Mouse (Mus musculus): ENCODE results near the gene Dock9. TPM values are rescaled to one million over a fixed set of nuclear protein-coding genes. Genes with fewer than 3 reads are reported as not detected.
"Not testable (repeated sequence)": the region's sequence is repeated elsewhere in the genome, so short reads cannot be mapped to it uniquely, and the experiment has no call there.

Dock9 gene
- polyA plus RNA-seq, 1 experiment = 2.7 TPM

GRCm38 (mm10) chr14:121634093-121634735 is 163.4 kb downstream of the Dock9 start:
- Histone ChIP-seq H3K4me3 (ENCODE audit: insufficient read depth, poor library complexity, severe bottlenecking) (no peak overlapping the region), H3ac (ENCODE audit: control insufficient read depth, insufficient read length, low read depth) (no peak overlapping the region), H3K79me3 (ENCODE audit: low read depth) (no peaks in the 10 kb centered on the region), H3K79me2 (ENCODE audit: control insufficient read depth, insufficient read depth) (no peaks in the 10 kb centered on the region), H3K36me3 (ENCODE audit: control insufficient read depth, insufficient read depth) (peaks cover 5% of the 10 kb centered on the region), H3K27me3 (ENCODE audit: control insufficient read depth, insufficient read depth, insufficient read length) (no peaks in the 10 kb centered on the region)
- TF ChIP-seq CTCF (IDR thresholded peaks at IDR 0.05; ENCODE audit: control insufficient read depth, insufficient read depth, insufficient read length) = no peak
- TF ChIP-seq MYOG (IDR thresholded peaks at IDR 0.05; ENCODE audit: control insufficient read depth, extremely low read depth, insufficient read length) = no peak
- no peak for TF ChIP-seq USF1 (IDR thresholded peaks at IDR 0.05; ENCODE audit: low read depth)
- TF ChIP-seq MYOD1 (IDR thresholded peaks at IDR 0.05; ENCODE audit: control insufficient read depth, insufficient read length, low read depth) = no peak
- TF ChIP-seq MAX (IDR thresholded peaks at IDR 0.05) = no peak
- TF ChIP-seq FOSL1 (IDR thresholded peaks at IDR 0.05; ENCODE audit: insufficient read depth, low read length, poor library complexity, severe bottlenecking) = no peak
- no peak for TF ChIP-seq CEBPB (IDR thresholded peaks at IDR 0.05; ENCODE audit: low read depth)

- Histone ChIP-seq H3K79me2 (ENCODE audit: control insufficient read depth, insufficient read depth) (no peaks in the 10 kb centered on the region), H3K27me3 (ENCODE audit: control insufficient read depth, insufficient read depth, insufficient read length) (no peaks in the 10 kb centered on the region), H3K36me3 (ENCODE audit: control insufficient read depth, insufficient read depth) (no peaks in the 10 kb centered on the region), H3ac (ENCODE audit: control insufficient read depth, insufficient read length, low read depth) (no peak overlapping the region), H3K79me3 (ENCODE audit: low read depth) (no peaks in the 10 kb centered on the region), H3K4me3 (ENCODE audit: insufficient read depth, poor library complexity, severe bottlenecking) (no peak overlapping the region)
- TF ChIP-seq USF1 (IDR thresholded peaks at IDR 0.05; ENCODE audit: low read depth) = no peak
- no peak for TF ChIP-seq FOSL1 (IDR thresholded peaks at IDR 0.05; ENCODE audit: insufficient read depth, low read length, poor library complexity, severe bottlenecking)
These were observed 165.7 kb downstream of the Dock9 start for GRCm38 (mm10) chr14:121631934-121632333.

GRCm38 (mm10) chr14:121626741-121627140 is 170.9 kb downstream of the Dock9 start:
- Histone ChIP-seq H3K27me3 (ENCODE audit: control insufficient read depth, insufficient read depth, insufficient read length) (no peaks in the 10 kb centered on the region), H3K36me3 (ENCODE audit: control insufficient read depth, insufficient read depth) (no peaks in the 10 kb centered on the region), H3K79me2 (ENCODE audit: control insufficient read depth, insufficient read depth) (no peaks in the 10 kb centered on the region), H3K79me3 (ENCODE audit: low read depth) (no peaks in the 10 kb centered on the region), H3K4me3 (ENCODE audit: insufficient read depth, poor library complexity, severe bottlenecking) (no peak overlapping the region), H3ac (ENCODE audit: control insufficient read depth, insufficient read length, low read depth) (no peak overlapping the region)
- no peak for TF ChIP-seq MYOD1 (IDR thresholded peaks at IDR 0.05; ENCODE audit: control insufficient read depth, insufficient read length, low read depth)
- no peak for TF ChIP-seq CTCF (IDR thresholded peaks at IDR 0.05; ENCODE audit: control insufficient read depth, insufficient read depth, insufficient read length)
- no peak for TF ChIP-seq MAX (IDR thresholded peaks at IDR 0.05)
- TF ChIP-seq USF1 (IDR thresholded peaks at IDR 0.05; ENCODE audit: low read depth) = no peak
- TF ChIP-seq MYOG (IDR thresholded peaks at IDR 0.05; ENCODE audit: control insufficient read depth, extremely low read depth, insufficient read length) = no peak

- H3ac ChIP-seq (ENCODE audit: control insufficient read depth, insufficient read length, low read depth); H3K79me3 ChIP-seq (ENCODE audit: low read depth); H3K79me2 ChIP-seq (ENCODE audit: control insufficient read depth, insufficient read depth); H3K27me3 ChIP-seq (ENCODE audit: control insufficient read depth, insufficient read depth, insufficient read length); H3K36me3 ChIP-seq (ENCODE audit: control insufficient read depth, insufficient read depth); H3K4me3 ChIP-seq (ENCODE audit: insufficient read depth, poor library complexity, severe bottlenecking): not testable (repeated sequence)
These were observed 173.6 kb downstream of the Dock9 start for GRCm38 (mm10) chr14:121623996-121624542.

GRCm38 (mm10) chr14:121621806-121622205 is 175.8 kb downstream of the Dock9 start:
- Histone ChIP-seq H3K36me3 (ENCODE audit: control insufficient read depth, insufficient read depth) (no peaks in the 10 kb centered on the region), H3K79me2 (ENCODE audit: control insufficient read depth, insufficient read depth) (no peaks in the 10 kb centered on the region), H3K27me3 (ENCODE audit: control insufficient read depth, insufficient read depth, insufficient read length) (no peaks in the 10 kb centered on the region), H3ac (ENCODE audit: control insufficient read depth, insufficient read length, low read depth) (no peak overlapping the region), H3K79me3 (ENCODE audit: low read depth) (no peaks in the 10 kb centered on the region), H3K4me3 (ENCODE audit: insufficient read depth, poor library complexity, severe bottlenecking) (no peak overlapping the region)
- TF ChIP-seq MYOD1 (IDR thresholded peaks at IDR 0.05; ENCODE audit: control insufficient read depth, insufficient read length, low read depth) (no peak), MAX (IDR thresholded peaks at IDR 0.05) (no peak), USF1 (IDR thresholded peaks at IDR 0.05; ENCODE audit: low read depth) (no peak), FOSL1 (IDR thresholded peaks at IDR 0.05; ENCODE audit: insufficient read depth, low read length, poor library complexity, severe bottlenecking) (no peak), MYOG (IDR thresholded peaks at IDR 0.05; ENCODE audit: control insufficient read depth, extremely low read depth, insufficient read length) (no peak), CTCF (IDR thresholded peaks at IDR 0.05; ENCODE audit: control insufficient read depth, insufficient read depth, insufficient read length) (no peak), CEBPB (IDR thresholded peaks at IDR 0.05; ENCODE audit: low read depth) (no peak)

GRCm38 (mm10) chr14:121620567-121620966 is 177.1 kb downstream of the Dock9 start:
- no peaks in the 10 kb centered on the region for H3K79me3 ChIP-seq (ENCODE audit: low read depth)
- no peak for TF ChIP-seq MYOD1 (IDR thresholded peaks at IDR 0.05; ENCODE audit: control insufficient read depth, insufficient read length, low read depth)
- no peak for TF ChIP-seq FOSL1 (IDR thresholded peaks at IDR 0.05; ENCODE audit: insufficient read depth, low read length, poor library complexity, severe bottlenecking)
- no peak for TF ChIP-seq MYOG (IDR thresholded peaks at IDR 0.05; ENCODE audit: control insufficient read depth, extremely low read depth, insufficient read length)
- TF ChIP-seq MAX (IDR thresholded peaks at IDR 0.05) = no peak
- no peak for TF ChIP-seq USF1 (IDR thresholded peaks at IDR 0.05; ENCODE audit: low read depth)
- TF ChIP-seq CEBPB (IDR thresholded peaks at IDR 0.05; ENCODE audit: low read depth) = no peak
- no peak for TF ChIP-seq CTCF (IDR thresholded peaks at IDR 0.05; ENCODE audit: control insufficient read depth, insufficient read depth, insufficient read length)
- H3K36me3 ChIP-seq (ENCODE audit: control insufficient read depth, insufficient read depth) = no peaks in the 10 kb centered on the region
- no peak overlapping the region for H3ac ChIP-seq (ENCODE audit: control insufficient read depth, insufficient read length, low read depth)
- no peaks in the 10 kb centered on the region for H3K27me3 ChIP-seq (ENCODE audit: control insufficient read depth, insufficient read depth, insufficient read length)
- no peak overlapping the region for H3K4me3 ChIP-seq (ENCODE audit: insufficient read depth, poor library complexity, severe bottlenecking)
- H3K79me2 ChIP-seq (ENCODE audit: control insufficient read depth, insufficient read depth) = no peaks in the 10 kb centered on the region

Measured in C2C12 (cell line).